Mouse (Mus musculus) spleen, adult 2 months (tissue): ENCODE data around the gene Gm5269. TPM values are rescaled to one million over a fixed set of nuclear protein-coding genes. Genes with fewer than 3 reads are reported as not detected.

Source experiments
- DNase-seq, 2 experiments: peaks; one replicate each; pipeline versions ENCODE4 v3.0.0 to v3.0.0-alpha.2; 2012 to 2021; ENCODE audit warnings: low spot score in 2 of 2, low read depth in 1 of 2
- H3K27ac ChIP-seq: fragments of 200-500 bp; 2 replicates; pipeline ENCODE4 v1.5.1; 2012; ENCODE audit warnings: low read length, inconsistent platforms; ENCODE audit not compliant: insufficient read depth
- H3K27me3 ChIP-seq: fragments of 200-500 bp; 2 replicates; pipeline ENCODE4 v1.6.1; 2012; ENCODE audit warnings: mild to moderate bottlenecking, moderate library complexity, low read length, inconsistent platforms; ENCODE audit not compliant: control insufficient read depth, insufficient read depth
- H3K36me3 ChIP-seq: fragments of 200-500 bp; 2 replicates; pipeline ENCODE4 v1.6.1; 2012; ENCODE audit warnings: mild to moderate bottlenecking, low read length, inconsistent platforms; ENCODE audit not compliant: control insufficient read depth, insufficient read depth
- H3K4me1 ChIP-seq: fragments of 200-500 bp; 2 replicates; pipeline ENCODE4 v1.6.1; 2011; ENCODE audit warnings: inconsistent platforms; ENCODE audit not compliant: control insufficient read depth, insufficient read depth, insufficient read length
- H3K4me3 ChIP-seq: fragments of 200-500 bp; 2 replicates; pipeline ENCODE4 v1.5.1; 2011; ENCODE audit warnings: mild to moderate bottlenecking, inconsistent platforms; ENCODE audit not compliant: insufficient read depth, insufficient read length; ENCODE audit errors: extremely low read depth
- CTCF ChIP-seq: fragments of 200-500 bp; IDR thresholded peaks from 2 replicates; pipeline ENCODE4 v1.5.1; 2011; ENCODE audit warnings: mild to moderate bottlenecking, inconsistent platforms; ENCODE audit not compliant: insufficient read depth, insufficient read length, insufficient replicate concordance; ENCODE audit errors: extremely low read depth
- POLR2A ChIP-seq: fragments of 200-500 bp; IDR thresholded peaks from 2 replicates; pipeline ENCODE4 v1.6.1; 2011; ENCODE audit warnings: low read depth, low read length, inconsistent platforms
- WGBS: fragments of 180-500 bp; shearing (Covaris S2); methylation state at CpG from one replicate; pipeline ENCODE4 v1.1.7; 2018; 5-methylcytosine and 5-hydroxymethylcytosine counted together
- polyA plus RNA-seq: library from polyadenylated mRNA; depleted of rRNA; stranded (reverse); fragments of >200 nt; gene quantifications from 2 replicates; pipeline ENCODE4 v1.2.3, GENCODE M21; 2012; rRNA removed

Gm5269 gene
- not detected in 2 replicates for polyA plus RNA-seq

- no peak for DNase-seq
- Histone ChIP-seq H3K4me1 (no peaks in the 10 kb centered on the region), H3K4me3 (no peak within 1 kb of the TSS), H3K36me3 (no peaks in the 10 kb centered on the region), H3K27ac (no peak within 1 kb of the TSS), H3K27me3 (no peaks in the 10 kb centered on the region)
- TF ChIP-seq CTCF: no peak
- TF ChIP-seq POLR2A: no peak
These were observed at the start of gene Gm5269 for GRCm38 (mm10) chr1:45890173-45890572. Gene Gm5269, minus strand, starts transcription at chr1:45890273.

DNA sequence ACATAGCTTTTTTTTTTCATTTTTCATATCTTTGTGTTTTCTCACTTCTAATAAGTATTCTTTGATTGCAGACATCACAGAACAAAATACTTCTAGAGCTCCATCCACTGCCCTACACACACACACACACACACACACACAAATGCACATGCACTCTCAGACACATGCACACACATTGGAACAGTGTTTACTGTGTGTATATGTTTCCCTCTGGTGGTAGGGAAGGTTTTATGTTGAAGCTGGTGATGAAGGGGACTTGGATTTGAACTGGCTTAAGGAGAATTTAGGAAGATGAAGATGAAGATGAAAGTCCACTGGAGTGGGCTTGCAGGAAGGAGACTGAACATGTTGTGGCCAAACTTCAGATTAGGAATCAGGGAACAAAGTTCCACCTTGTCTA, 41.1 kb upstream of the Gm5269 start:
- TF ChIP-seq POLR2A (no peak), CTCF (no peak)
- Histone ChIP-seq H3K36me3 (no peaks in the 10 kb centered on the region), H3K4me3 (no peak overlapping the region), H3K4me1 (no peaks in the 10 kb centered on the region), H3K27me3 (no peaks in the 10 kb centered on the region), H3K27ac (no peak overlapping the region)
- DNase-seq: no peak

- Histone ChIP-seq H3K36me3 (no peaks in the 10 kb centered on the region), H3K4me1 (no peaks in the 10 kb centered on the region), H3K4me3 (no peak overlapping the region), H3K27me3 (no peaks in the 10 kb centered on the region; the same call in 1 of the 2 replicates), H3K27ac (no peak overlapping the region)
- no peak for TF ChIP-seq POLR2A
- TF ChIP-seq CTCF: no peak
- DNase-seq: no peak
- WGBS: 63% methylated on average over 3 of the region's 3 CpGs
These were observed 36.8 kb upstream of the Gm5269 start for GRCm38 (mm10) chr1:45926911-45927310.

- no peaks in the 10 kb centered on the region for H3K36me3 ChIP-seq
- peak within 1 kb of the TSS; percentile 48; the same call in 1 of the 2 replicates for H3K27ac ChIP-seq
- no peak for DNase-seq
- TF ChIP-seq CTCF: no peak
- TF ChIP-seq POLR2A: no peak
- no peaks in the 10 kb centered on the region; the same call in 1 of the 2 replicates for H3K27me3 ChIP-seq
- H3K4me1 ChIP-seq: no peaks in the 10 kb centered on the region
- WGBS: 55% methylated on average over 9 of the region's 9 CpGs
- H3K4me3 ChIP-seq: peak within 1 kb of the TSS; percentile 46
These were observed 36.3 kb upstream of the Gm5269 start, which contains the start of gene Slc40a1 for GRCm38 (mm10) chr1:45926393-45926763. Gene Slc40a1, minus strand, starts transcription at chr1:45926523.

DNA sequence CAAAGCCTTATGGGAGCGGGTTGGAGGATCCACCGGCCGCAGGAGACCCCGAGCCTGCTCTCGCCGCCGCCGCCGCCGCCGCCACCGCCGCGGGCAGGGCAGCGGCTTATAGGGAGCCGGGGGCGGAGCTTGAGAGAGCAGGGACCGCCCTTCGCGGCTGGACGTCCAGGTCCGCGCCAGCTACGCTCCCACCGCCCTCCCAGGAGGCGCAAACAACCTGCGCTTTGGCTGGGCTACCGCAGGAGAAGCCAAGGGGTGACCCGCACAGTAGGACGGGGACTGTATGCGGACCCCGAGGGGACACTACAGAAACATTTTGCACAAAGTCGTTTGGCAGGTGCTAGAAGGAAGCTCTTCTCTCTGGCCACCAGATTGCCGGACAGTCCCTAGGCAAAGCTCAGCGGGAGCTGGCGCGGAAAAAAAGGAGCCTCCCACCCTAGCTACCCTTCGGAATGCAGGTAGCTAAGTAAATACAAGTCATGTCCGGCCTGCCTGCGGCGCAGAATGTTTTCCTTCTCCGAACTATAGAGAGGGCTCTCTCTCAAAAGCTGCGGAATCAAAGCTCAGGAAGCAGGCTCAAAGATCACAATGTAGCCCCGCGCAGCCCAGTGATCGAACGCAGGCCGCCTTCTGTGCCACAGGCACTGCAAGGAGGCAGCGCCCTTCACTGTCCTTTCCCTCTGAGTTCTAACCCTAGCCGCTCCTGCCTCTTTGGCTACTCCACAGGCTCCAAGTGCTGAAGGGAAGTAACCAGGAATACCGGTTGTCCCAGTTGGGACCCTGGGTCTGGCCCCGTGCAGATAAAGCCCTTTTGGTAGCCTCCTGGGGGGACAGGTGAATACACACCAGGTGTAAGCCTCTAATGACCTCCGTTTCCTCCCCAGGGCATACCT, 35.7 kb upstream of the Gm5269 start:
- peak in 1 of 2 experiments; percentile 11 for DNase-seq

GRCm38 (mm10) chr1:45925131-45925499, 35.0 kb upstream of the Gm5269 start:
- no peak for TF ChIP-seq POLR2A
- TF ChIP-seq CTCF: no peak
- H3K36me3 ChIP-seq: no peaks in the 10 kb centered on the region
- H3K4me1 ChIP-seq: no peaks in the 10 kb centered on the region
- DNase-seq: no peak
- no peaks in the 10 kb centered on the region; the same call in 1 of the 2 replicates for H3K27me3 ChIP-seq
- peak overlapping the region; percentile 48; the same call in 1 of the 2 replicates for H3K27ac ChIP-seq
- H3K4me3 ChIP-seq: peak overlapping the region; percentile 46
- WGBS: 4% methylated on average over 7 of the region's 7 CpGs

More for the DNA sequence above, 35.7 kb upstream of the Gm5269 start:
- WGBS: 4% methylated on average over 53 of the region's 53 CpGs
- Histone ChIP-seq H3K27me3 (no peaks in the 10 kb centered on the region; the same call in 1 of the 2 replicates), H3K4me1 (no peaks in the 10 kb centered on the region), H3K27ac (peak overlapping the region; percentile 48; the same call in 1 of the 2 replicates), H3K4me3 (peak overlapping the region; percentile 46), H3K36me3 (no peaks in the 10 kb centered on the region)
- no peak for TF ChIP-seq POLR2A
- TF ChIP-seq CTCF: no peak

- H3K4me3 ChIP-seq: peak overlapping the region; percentile 13; the same call in 1 of the 2 replicates
- TF ChIP-seq CTCF (no peak), POLR2A (no peak)
- DNase-seq: no peak
These were observed 34.4 kb upstream of the Gm5269 start for GRCm38 (mm10) chr1:45924516-45924915.

More at GRCm38 (mm10) chr1:45924516-45924915, 34.4 kb upstream of the Gm5269 start:
- Histone ChIP-seq H3K27ac (no peak overlapping the region), H3K27me3 (no peaks in the 10 kb centered on the region; the same call in 1 of the 2 replicates), H3K4me1 (no peaks in the 10 kb centered on the region), H3K36me3 (no peaks in the 10 kb centered on the region)
- WGBS: 71% methylated on average over 7 of the region's 7 CpGs
